8 mouse cellular contexts compared by ENCODE assay signal in the genomic region with DNA sequence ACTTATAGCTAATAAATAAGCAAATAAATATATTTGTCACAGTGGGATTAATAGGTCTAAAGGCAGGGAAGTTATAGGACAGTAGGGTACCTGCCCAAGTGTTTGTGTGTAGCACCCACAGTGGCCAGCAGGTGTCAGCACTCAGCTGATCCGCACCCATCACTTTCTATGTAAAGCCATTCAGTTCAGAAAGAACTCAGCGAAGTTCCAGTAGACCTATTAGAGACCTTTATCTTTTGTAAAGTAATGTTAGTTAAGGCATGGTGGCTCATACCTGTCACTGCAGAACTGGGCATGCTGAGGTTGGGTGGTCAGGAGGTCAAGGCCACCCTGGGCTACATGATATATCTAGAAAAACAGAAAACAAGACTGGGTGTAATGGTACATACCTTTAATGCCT. TPM values are rescaled to one million over a fixed set of nuclear protein-coding genes. Genes with fewer than 3 reads are reported as not detected.
DNase-seq lines count a peak whose midpoint lies in the region; ATAC-seq and TF ChIP-seq lines count a peak whose summit lies in the region.

No protein-coding gene starts in this region.

- no peak for TF ChIP-seq POLR2A in MEL (IDR thresholded peaks at IDR 0.05; ENCODE audit: control insufficient read depth in 1 of 2, insufficient read depth in 1 of 2, low read depth in 1 of 2, low read length in 2 of 2, poor library complexity in 1 of 2)

- H3K9ac ChIP-seq in MEL (ENCODE audit: control insufficient read depth, low read depth, low read length, poor library complexity, severe bottlenecking): no peak overlapping the region
- H3K9ac ChIP-seq in liver, embryonic 14.5 days (replicated peaks): no peak overlapping the region
- H3K9ac ChIP-seq in neural tube, embryonic 12.5 days: no peak overlapping the region

- H3K4me2 ChIP-seq in liver, embryonic 14.5 days (ENCODE audit: low read depth): no peak overlapping the region
- H3K4me2 ChIP-seq in neural tube, embryonic 12.5 days (replicated peaks): no peak overlapping the region

- TF ChIP-seq RAD21 in MEL (IDR thresholded peaks at IDR 0.05; ENCODE audit: low read depth, low read length): peak; percentile 74

- no peak for TF ChIP-seq EP300 in MEL (IDR thresholded peaks at IDR 0.05; ENCODE audit: low read depth in 1 of 2, low read length in 2 of 2)
- no peak for TF ChIP-seq EP300 in liver, embryonic 14.5 days (IDR thresholded peaks at IDR 0.05; ENCODE audit: low read depth)

- ATAC-seq in liver, embryonic 14.5 days (ENCODE audit: insufficient read depth): no peak
- ATAC-seq in neural tube, embryonic 12.5 days (ENCODE audit: low FRiP score, low read depth): peak; percentile 59

- TF ChIP-seq CTCF in MEL (IDR thresholded peaks at IDR 0.05 in 2 of 3, conservative IDR thresholded peaks at IDR 0.05 in 1 of 3; ENCODE audit: control insufficient read depth in 1 of 3, insufficient read depth in 1 of 3, low read depth in 2 of 3, low read length in 3 of 3, poor library complexity in 1 of 3, severe bottlenecking in 1 of 3): peak; percentile 91 to 94 (median 93)
- peak; percentile 95 for TF ChIP-seq CTCF in gastrocnemius, adult 2 months (IDR thresholded peaks at IDR 0.05)
- peak; percentile 94 for TF ChIP-seq CTCF in liver, embryonic 14.5 days (IDR thresholded peaks at IDR 0.05; ENCODE audit: low read depth)

- intact Hi-C loops in gastrocnemius, adult 2 months (cut with DNase I): loop anchor here (1.0 to 2.0 kb wide), 2 partner anchors 44 to 313 kb away; no protein-coding TSS in a partner anchor

- peaks cover 6 to 17% of the 10 kb centered on the region in 2 experiments; a peak in 3 of 4 replicates for H3K4me1 ChIP-seq in MEL (ENCODE audit: control insufficient read depth in 1 of 2, insufficient read depth in 2 of 2, low read length in 2 of 2)
- peaks cover 33 to 36% of the 10 kb centered on the region in 2 experiments for H3K4me1 ChIP-seq in liver, embryonic 14.5 days (replicated peaks; ENCODE audit: control insufficient read depth in 2 of 2, insufficient read depth in 2 of 2, low read length in 1 of 2)
- no peaks in the 10 kb centered on the region for H3K4me1 ChIP-seq in neural tube, embryonic 12.5 days

- no peaks in the 10 kb centered on the region for H3K79me2 ChIP-seq in MEL (ENCODE audit: control insufficient read depth, insufficient read depth, low read length, poor library complexity)

- H3K4me3 ChIP-seq in MEL (ENCODE audit: control insufficient read depth in 1 of 2, insufficient read depth in 1 of 2, low read depth in 2 of 2, low read length in 2 of 2): no peak overlapping the region
- H3K4me3 ChIP-seq in gastrocnemius, adult 2 months: no peak overlapping the region
- H3K4me3 ChIP-seq in liver, embryonic 14.5 days (ENCODE audit: insufficient read depth in 1 of 2, low read depth in 2 of 2, low read length in 2 of 2): no peak overlapping the region
- H3K4me3 ChIP-seq in neural tube, embryonic 12.5 days: no peak overlapping the region

- peak; percentile 84 for DNase-seq in 3T3-L1 (ENCODE audit: low read depth, low spot score)
- DNase-seq in MEL (ENCODE audit: low read depth, low spot score): peak; percentile 80
- peak; percentile 86 to 89 for DNase-seq in cerebellum, postnatal 10 days
- peak; percentile 66 for DNase-seq in gastrocnemius, adult 2 months
- peak; percentile 37 to 68 for DNase-seq in kidney, adult 8-10 months
- peak; percentile 46 to 59 (median 47) for DNase-seq in liver, embryonic 14.5 days (ENCODE audit: low read depth in 3 of 3, low spot score in 3 of 3)
- DNase-seq in testis, postnatal 10 days (ENCODE audit: low spot score): peak; percentile 88

- no peaks in the 10 kb centered on the region for H3K9me3 ChIP-seq in MEL (replicated peaks; ENCODE audit: insufficient read depth, low read length)
- H3K9me3 ChIP-seq in liver, embryonic 14.5 days (ENCODE audit: control insufficient read depth, low read length): no peaks in the 10 kb centered on the region
- H3K9me3 ChIP-seq in neural tube, embryonic 12.5 days: no peaks in the 10 kb centered on the region

- 1% methylated on average over 2 of the region's 2 CpGs for WGBS in liver, embryonic 14.5 days (ENCODE audit: insufficient replicate concordance)
- WGBS in neural tube, embryonic 12.5 days: 18% methylated on average over 2 of the region's 2 CpGs

- H3K27ac ChIP-seq in MEL (ENCODE audit: control insufficient read depth, low read depth, low read length): no peak overlapping the region
- no peak overlapping the region for H3K27ac ChIP-seq in gastrocnemius, adult 2 months
- no peak overlapping the region for H3K27ac ChIP-seq in liver, embryonic 14.5 days
- H3K27ac ChIP-seq in neural tube, embryonic 12.5 days: no peak overlapping the region

- H3K27me3 ChIP-seq in MEL (ENCODE audit: control insufficient read depth in 1 of 2, insufficient read depth in 2 of 2, low read length in 2 of 2): no peaks in the 10 kb centered on the region
- no peaks in the 10 kb centered on the region for H3K27me3 ChIP-seq in liver, embryonic 14.5 days (ENCODE audit: control insufficient read depth, insufficient read depth, low read length)
- H3K27me3 ChIP-seq in neural tube, embryonic 12.5 days (replicated peaks): no peaks in the 10 kb centered on the region

- H3K36me3 ChIP-seq in MEL (ENCODE audit: control insufficient read depth in 1 of 2, insufficient read depth in 2 of 2, low read length in 2 of 2): peaks cover 0 to 22% of the 10 kb centered on the region in 2 experiments; a peak in 2 of 4 replicates
- H3K36me3 ChIP-seq in liver, embryonic 14.5 days (replicated peaks; ENCODE audit: control insufficient read depth, insufficient read depth, low read depth): no peaks in the 10 kb centered on the region; the same call in 1 of the 2 replicates
- H3K36me3 ChIP-seq in neural tube, embryonic 12.5 days: no peaks in the 10 kb centered on the region

TF ChIP-seq in MEL, 35 proteins besides CTCF, POLR2A, EP300 and RAD21:
- no peak for TF ChIP-seq CHD2 (IDR thresholded peaks at IDR 0.05; ENCODE audit: low read length)
- no peak for TF ChIP-seq USF2 (IDR thresholded peaks at IDR 0.05; ENCODE audit: borderline replicate concordance in 1 of 2, insufficient read depth in 1 of 2, low read depth in 1 of 2, low read length in 2 of 2)
- TF ChIP-seq MAFK (IDR thresholded peaks at IDR 0.05; ENCODE audit: borderline replicate concordance, low read depth, low read length): no peak
- TF ChIP-seq ZC3H11A (IDR thresholded peaks at IDR 0.05; ENCODE audit: low read depth, low read length): peak; percentile 56
- peak; percentile 83 for TF ChIP-seq SMC3 (IDR thresholded peaks at IDR 0.05; ENCODE audit: low read depth, low read length)

RNA-seq across cellular contexts. Expression of gene Pga5, which starts 12.4 kb away (rescaled TPM):
- not detected in 2 replicates for total RNA-seq in MEL (2012; rRNA removed)
- polyA plus RNA-seq in MEL (2012; ENCODE audit: insufficient read depth in 1 of 2, insufficient read length in 2 of 2, low read depth in 1 of 2, low replicate concordance in 2 of 2, missing spikeins in 1 of 2): not detected
- total RNA-seq in gastrocnemius, adult 2 months (2021): not detected
- 0.02 TPM in 1 of 2 replicates, not detected in the other for polyA plus RNA-seq in liver, embryonic 14.5 days (2012; rRNA removed)
- polyA plus RNA-seq in liver, embryonic 14.5 days (2014; fragmentation: Nextera tagmentation; extraction: Ambion mirVana): not detected in 2 replicates
- polyA plus RNA-seq in neural tube, embryonic 12.5 days (2016; fragmentation: Nextera tagmentation; extraction: Ambion mirVana): not detected in 2 replicates

RNA-seq across cellular contexts. Expression of gene Vps37c, which starts 23.0 kb away (rescaled TPM):
- 6.5 and 8.1 TPM in 2 replicates for total RNA-seq in MEL (2012; rRNA removed)
- polyA plus RNA-seq in MEL (2012; ENCODE audit: insufficient read depth in 1 of 2, insufficient read length in 2 of 2, low read depth in 1 of 2, low replicate concordance in 2 of 2, missing spikeins in 1 of 2): 10 to 100 TPM in 1 of 2 experiments, not detected in 1; 11.9 TPM
- total RNA-seq in gastrocnemius, adult 2 months (2021): 10 to 100 TPM; 20.7 to 26.3 TPM
- polyA plus RNA-seq in liver, embryonic 14.5 days (2012; rRNA removed): 6.0 and 6.3 TPM in 2 replicates
- 9.3 and 10.4 TPM in 2 replicates for polyA plus RNA-seq in liver, embryonic 14.5 days (2014; fragmentation: Nextera tagmentation; extraction: Ambion mirVana)
- 33.8 and 39.2 TPM in 2 replicates for polyA plus RNA-seq in neural tube, embryonic 12.5 days (2016; fragmentation: Nextera tagmentation; extraction: Ambion mirVana)

RNA-seq across cellular contexts. Expression of gene Vwce, which starts 31.5 kb away (rescaled TPM):
- total RNA-seq in MEL (2012; rRNA removed): 0.04 and 0.23 TPM in 2 replicates
- polyA plus RNA-seq in MEL (2012; ENCODE audit: insufficient read depth in 1 of 2, insufficient read length in 2 of 2, low read depth in 1 of 2, low replicate concordance in 2 of 2, missing spikeins in 1 of 2): 100 to 1,000 TPM in 1 of 2 experiments, 1 to 10 TPM in 1; 1.8 to 666 TPM
- not detected for total RNA-seq in gastrocnemius, adult 2 months (2021)
- 6.7 and 8.5 TPM in 2 replicates for polyA plus RNA-seq in liver, embryonic 14.5 days (2012; rRNA removed)
- 5.4 and 7.4 TPM in 2 replicates for polyA plus RNA-seq in liver, embryonic 14.5 days (2014; fragmentation: Nextera tagmentation; extraction: Ambion mirVana)
- 0.33 and 0.87 TPM in 2 replicates for polyA plus RNA-seq in neural tube, embryonic 12.5 days (2016; fragmentation: Nextera tagmentation; extraction: Ambion mirVana)
